Mouse (Mus musculus) midbrain, embryonic 13.5 days (tissue): ENCODE measurements around the gene Acp7. TPM values are rescaled to one million over a fixed set of nuclear protein-coding genes. Genes with fewer than 3 reads are reported as not detected.

ENCODE experiments used
- ATAC-seq: fragments of 200-750 bp; cut with Nextera tagmentation; 2 replicates; pipeline ENCODE4 v1.8.0; 2017; ENCODE audit warnings: mild to moderate bottlenecking, moderate TSS enrichment, moderate library complexity
- H3K27ac ChIP-seq: fragments of 300-500 bp; sonication (generic); 2 replicates; pipeline ENCODE4 v1.5.1; 2015; ENCODE audit warnings: inconsistent platforms, mild to moderate bottlenecking, moderate library complexity
- H3K27me3 ChIP-seq: fragments of 300-500 bp; sonication (generic); 2 replicates; pipeline ENCODE4 v1.6.1; 2015; ENCODE audit warnings: mild to moderate bottlenecking, inconsistent platforms
- H3K36me3 ChIP-seq: fragments of 300-500 bp; sonication (generic); 2 replicates; pipeline ENCODE4 v1.6.1; 2015; ENCODE audit warnings: mild to moderate bottlenecking, inconsistent platforms
- H3K4me1 ChIP-seq: fragments of 300-500 bp; sonication (generic); replicated peaks from 2 replicates; pipeline ENCODE4 v1.6.1; 2015; ENCODE audit warnings: inconsistent platforms
- H3K4me2 ChIP-seq: fragments of 300-500 bp; sonication (generic); replicated peaks from 2 replicates; pipeline ENCODE4 v1.6.1; 2015; ENCODE audit warnings: moderate library complexity, mild to moderate bottlenecking, inconsistent platforms
- H3K4me3 ChIP-seq: fragments of 300-500 bp; sonication (generic); replicated peaks from 2 replicates; pipeline ENCODE4 v1.5.1; 2015; ENCODE audit warnings: mild to moderate bottlenecking, inconsistent platforms
- H3K9ac ChIP-seq: fragments of 300-500 bp; sonication (generic); replicated peaks from 2 replicates; pipeline ENCODE4 v1.6.1; 2015; ENCODE audit warnings: mild to moderate bottlenecking, inconsistent platforms
- H3K9me3 ChIP-seq: fragments of 300-500 bp; sonication (generic); 2 replicates; pipeline ENCODE4 v1.6.1; 2016; ENCODE audit warnings: mild to moderate bottlenecking, inconsistent platforms
- WGBS: fragments of 180-500 bp; shearing (Covaris S2); methylation state at CpG from one replicate; pipeline ENCODE4 v1.1.7; 2015; 5-methylcytosine and 5-hydroxymethylcytosine counted together
- polyA plus RNA-seq: library from polyadenylated mRNA; unstranded; fragments of >200 nt; fragmentation: Nextera tagmentation; extraction: Ambion mirVana; gene quantifications from 2 replicates; pipeline ENCODE4 v1.2.1, GENCODE M21; 2015

Gene Acp7
- polyA plus RNA-seq, 1 experiment from 2014 or later: not detected

DNA sequence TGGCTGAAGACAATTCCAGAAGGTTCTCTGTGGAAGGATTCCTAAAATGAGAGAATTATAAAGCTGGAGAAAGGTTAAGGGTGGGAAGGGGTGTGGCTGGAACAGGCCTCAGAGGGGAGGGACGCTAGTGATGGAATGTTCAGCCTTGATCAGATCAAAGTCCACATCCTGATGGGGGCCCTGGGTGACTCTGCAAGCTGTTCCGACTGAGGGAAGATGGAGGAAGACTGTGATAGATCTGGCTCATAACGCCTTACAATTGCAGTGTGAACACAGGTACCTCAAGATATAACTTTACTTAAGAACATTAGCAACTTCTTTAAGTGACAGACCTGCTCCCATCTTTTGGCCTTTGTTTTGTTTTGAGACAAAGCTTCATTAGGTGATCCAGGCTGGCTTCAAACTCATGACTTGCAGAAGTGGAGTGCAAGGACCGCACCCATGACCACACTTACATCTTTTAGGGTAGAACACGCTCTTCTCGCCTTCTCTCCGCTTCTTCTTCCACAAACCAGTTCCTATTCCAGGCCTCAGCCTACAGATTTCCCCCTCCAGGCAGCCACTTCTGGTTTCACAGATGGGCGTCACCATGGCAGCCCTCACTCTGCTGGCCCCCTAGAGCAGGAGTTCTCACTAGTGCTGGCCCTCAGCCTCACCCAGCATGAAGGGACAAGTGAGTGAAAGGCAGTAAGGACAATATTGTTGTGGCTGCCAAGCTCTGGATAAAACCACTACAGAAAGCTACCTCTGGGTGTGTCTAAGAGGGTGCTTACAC lies 47.4 kb downstream of the Acp7 start:
- no peak overlapping the region for H3K27ac ChIP-seq
- H3K36me3 ChIP-seq: no peaks in the 10 kb centered on the region; the same call in 1 of the 2 replicates
- H3K27me3 ChIP-seq: no peaks in the 10 kb centered on the region
- no peaks in the 10 kb centered on the region for H3K9me3 ChIP-seq
- H3K4me3 ChIP-seq: no peak overlapping the region
- no peak overlapping the region for H3K9ac ChIP-seq
- ATAC-seq: no peak
- peaks cover 48% of the 10 kb centered on the region for H3K4me1 ChIP-seq
- 84% methylated on average over 8 of the region's 8 CpGs for WGBS
- no peak overlapping the region for H3K4me2 ChIP-seq

DNA sequence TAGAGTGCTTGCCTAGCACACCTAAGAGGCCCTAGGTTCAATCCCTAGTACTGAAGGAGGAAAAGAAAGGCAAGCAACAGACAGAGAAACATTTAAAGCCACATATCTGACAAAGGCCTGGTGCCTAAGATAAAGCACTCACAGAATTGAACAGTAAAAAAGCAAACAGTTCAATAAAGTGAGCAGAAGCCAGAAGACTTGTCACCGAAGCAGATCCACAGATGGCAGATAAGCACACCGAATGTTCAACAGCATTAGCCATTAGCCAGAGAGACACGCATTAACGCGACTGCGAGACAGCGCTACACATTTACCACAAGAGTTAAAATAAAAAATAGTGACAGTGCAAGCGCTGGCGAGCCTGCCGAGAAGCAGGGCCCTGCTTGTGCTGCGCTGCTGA lies 48.3 kb downstream of the Acp7 start:
- Histone ChIP-seq H3K4me3 (no peak overlapping the region), H3K27me3 (no peaks in the 10 kb centered on the region), H3K9me3 (no peaks in the 10 kb centered on the region), H3K4me1 (peaks cover 43% of the 10 kb centered on the region), H3K27ac (no peak overlapping the region), H3K36me3 (no peaks in the 10 kb centered on the region; the same call in 1 of the 2 replicates), H3K9ac (no peak overlapping the region), H3K4me2 (no peak overlapping the region)
- no peak for ATAC-seq
- 89% methylated on average over 11 of the region's 11 CpGs for WGBS

GRCm38 (mm10) chr7:28581721-28582120 lies 49.4 kb downstream of the Acp7 start:
- Histone ChIP-seq H3K4me3 (no peak overlapping the region), H3K4me2 (no peak overlapping the region), H3K27ac (no peak overlapping the region), H3K9me3 (no peaks in the 10 kb centered on the region), H3K4me1 (peaks cover 36% of the 10 kb centered on the region), H3K36me3 (no peaks in the 10 kb centered on the region; the same call in 1 of the 2 replicates), H3K9ac (no peak overlapping the region), H3K27me3 (no peaks in the 10 kb centered on the region)
- no peak for ATAC-seq
- WGBS: 91% methylated on average over 4 of the region's 4 CpGs

DNA sequence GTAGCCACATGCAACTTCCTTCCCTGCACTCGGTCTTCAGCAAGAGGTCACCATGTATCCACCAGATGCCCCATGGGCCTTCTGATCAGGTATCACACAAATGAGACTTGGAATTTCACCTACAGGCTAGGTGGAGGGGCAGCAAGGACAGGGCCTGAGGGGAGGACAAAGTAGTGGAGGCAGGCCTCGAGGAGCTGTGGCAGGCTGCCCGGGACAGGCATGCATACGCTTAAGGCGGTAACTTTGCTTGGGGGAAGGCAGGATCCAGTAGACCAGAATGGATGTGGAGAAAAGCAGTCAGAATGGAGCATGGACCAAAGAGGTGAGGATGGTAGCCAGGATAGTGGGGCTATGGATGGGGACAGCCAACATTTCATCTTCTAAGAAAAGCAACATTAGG lies 51.3 kb downstream of the Acp7 start:
- H3K27ac ChIP-seq: no peak overlapping the region
- no peaks in the 10 kb centered on the region for H3K27me3 ChIP-seq
- no peak overlapping the region for H3K4me2 ChIP-seq
- WGBS: 79% methylated on average over 5 of the region's 5 CpGs
- H3K9me3 ChIP-seq: no peaks in the 10 kb centered on the region
- no peak overlapping the region for H3K9ac ChIP-seq
- ATAC-seq: no peak
- H3K4me3 ChIP-seq: no peak overlapping the region
- H3K4me1 ChIP-seq: peaks cover 30% of the 10 kb centered on the region
- H3K36me3 ChIP-seq: no peaks in the 10 kb centered on the region; the same call in 1 of the 2 replicates

GRCm38 (mm10) chr7:28578543-28579053 lies 52.5 kb downstream of the Acp7 start:
- no peak overlapping the region for H3K4me2 ChIP-seq
- 85% methylated on average over 5 of the region's 5 CpGs for WGBS
- H3K27me3 ChIP-seq: no peaks in the 10 kb centered on the region
- H3K4me3 ChIP-seq: no peak overlapping the region
- peaks cover 19% of the 10 kb centered on the region; the same call in 1 of the 2 replicates for H3K4me1 ChIP-seq
- ATAC-seq: no peak
- H3K36me3 ChIP-seq: no peaks in the 10 kb centered on the region; the same call in 1 of the 2 replicates
- H3K9me3 ChIP-seq: no peaks in the 10 kb centered on the region
- H3K9ac ChIP-seq: no peak overlapping the region; the same call in 1 of the 2 replicates
- no peak overlapping the region for H3K27ac ChIP-seq

GRCm38 (mm10) chr7:28577826-28578542 lies 53.1 kb downstream of the Acp7 start:
- peaks cover 16% of the 10 kb centered on the region; the same call in 1 of the 2 replicates for H3K4me1 ChIP-seq
- no peak for ATAC-seq
- no peak overlapping the region for H3K4me2 ChIP-seq
- H3K36me3 ChIP-seq: no peaks in the 10 kb centered on the region; the same call in 1 of the 2 replicates
- H3K9ac ChIP-seq: no peak overlapping the region
- 90% methylated on average over 9 of the region's 9 CpGs for WGBS
- no peaks in the 10 kb centered on the region for H3K27me3 ChIP-seq
- H3K27ac ChIP-seq: no peak overlapping the region
- H3K4me3 ChIP-seq: no peak overlapping the region
- no peaks in the 10 kb centered on the region for H3K9me3 ChIP-seq

- Histone ChIP-seq H3K4me3 (no peak overlapping the region), H3K9ac (no peak overlapping the region), H3K9me3 (no peaks in the 10 kb centered on the region), H3K4me2 (no peak overlapping the region), H3K27me3 (no peaks in the 10 kb centered on the region), H3K27ac (no peak overlapping the region), H3K4me1 (peaks cover 23% of the 10 kb centered on the region; the same call in 1 of the 2 replicates), H3K36me3 (no peaks in the 10 kb centered on the region; the same call in 1 of the 2 replicates)
- WGBS: 80% methylated on average over 5 of the region's 5 CpGs
- ATAC-seq: peak; percentile 31; the same call in 1 of the 2 replicates
Measured at GRCm38 (mm10) chr7:28576271-28576914, 54.7 kb downstream of the Acp7 start.

GRCm38 (mm10) chr7:28575597-28575996 lies 55.5 kb downstream of the Acp7 start:
- Histone ChIP-seq H3K9me3 (no peaks in the 10 kb centered on the region), H3K27ac (no peak overlapping the region), H3K9ac (no peak overlapping the region), H3K4me1 (peaks cover 30% of the 10 kb centered on the region; the same call in 1 of the 2 replicates), H3K4me3 (no peak overlapping the region), H3K36me3 (no peaks in the 10 kb centered on the region; the same call in 1 of the 2 replicates), H3K27me3 (no peaks in the 10 kb centered on the region), H3K4me2 (no peak overlapping the region)
- ATAC-seq: no peak
- 95% methylated on average over 11 of the region's 11 CpGs for WGBS

- H3K4me3 ChIP-seq: no peak overlapping the region
- no peak overlapping the region for H3K4me2 ChIP-seq
- WGBS: 95% methylated on average over 3 of the region's 3 CpGs
- no peaks in the 10 kb centered on the region for H3K9me3 ChIP-seq
- no peak for ATAC-seq
- peaks cover 11% of the 10 kb centered on the region; the same call in 1 of the 2 replicates for H3K36me3 ChIP-seq
- H3K9ac ChIP-seq: no peak overlapping the region
- H3K4me1 ChIP-seq: peaks cover 25% of the 10 kb centered on the region; the same call in 1 of the 2 replicates
- no peak overlapping the region for H3K27ac ChIP-seq
- H3K27me3 ChIP-seq: no peaks in the 10 kb centered on the region
Measured at GRCm38 (mm10) chr7:28573236-28573635, 57.9 kb downstream of the Acp7 start.

- no peak for ATAC-seq
- no peak overlapping the region for H3K9ac ChIP-seq
- no peaks in the 10 kb centered on the region for H3K27me3 ChIP-seq
- H3K4me3 ChIP-seq: no peak overlapping the region
- H3K4me2 ChIP-seq: no peak overlapping the region
- H3K36me3 ChIP-seq: peaks cover 15% of the 10 kb centered on the region
- 95% methylated on average over 5 of the region's 5 CpGs for WGBS
- peaks cover 25% of the 10 kb centered on the region; the same call in 1 of the 2 replicates for H3K4me1 ChIP-seq
- no peaks in the 10 kb centered on the region for H3K9me3 ChIP-seq
- no peak overlapping the region for H3K27ac ChIP-seq
Measured at GRCm38 (mm10) chr7:28572689-28573088, 58.4 kb downstream of the Acp7 start.

DNA sequence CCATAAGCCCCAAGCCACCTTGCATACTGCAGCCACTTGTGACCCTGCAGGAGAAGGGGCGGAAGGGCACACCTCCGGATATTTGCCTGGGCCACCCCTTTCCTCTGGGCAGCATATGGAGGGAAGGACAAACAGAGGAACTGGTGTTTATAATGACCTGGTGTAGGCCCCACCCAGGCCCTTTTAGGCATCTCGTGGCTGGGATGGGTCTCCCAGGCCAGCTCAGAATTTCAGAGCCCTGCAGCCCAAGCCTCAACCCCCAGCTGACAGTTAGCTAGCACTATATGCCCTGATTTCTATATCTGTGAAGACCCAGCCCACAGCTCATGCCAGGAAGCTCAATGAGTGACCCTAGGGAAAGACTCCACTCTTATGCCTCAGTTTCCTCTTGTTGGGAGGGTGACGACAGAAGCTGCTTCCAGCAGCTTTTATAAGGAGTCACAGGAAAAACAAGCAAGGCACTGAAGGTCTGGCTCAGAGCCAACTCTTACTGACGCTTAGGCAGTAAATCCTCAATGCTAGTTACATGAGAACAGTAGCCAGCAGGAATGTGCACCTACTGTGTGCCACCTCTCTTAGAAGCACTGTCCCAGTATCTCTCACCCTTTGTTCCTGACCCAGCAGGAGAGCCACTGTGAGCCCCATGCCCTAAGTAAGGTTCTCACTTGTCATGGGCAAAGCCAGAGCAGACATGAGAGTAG lies 60.0 kb downstream of the Acp7 start:
- peak overlapping the region; percentile 9; the same call in 1 of the 2 replicates for H3K27ac ChIP-seq
- H3K9ac ChIP-seq: no peak overlapping the region
- H3K27me3 ChIP-seq: no peaks in the 10 kb centered on the region
- WGBS: 53% methylated on average over 5 of the region's 5 CpGs
- peaks cover 30% of the 10 kb centered on the region for H3K36me3 ChIP-seq
- H3K4me2 ChIP-seq: no peak overlapping the region
- H3K4me3 ChIP-seq: no peak overlapping the region
- peaks cover 19% of the 10 kb centered on the region; the same call in 1 of the 2 replicates for H3K4me1 ChIP-seq
- no peak for ATAC-seq
- H3K9me3 ChIP-seq: no peaks in the 10 kb centered on the region
